Mouse (Mus musculus) ES-Bruce4 (cell line): ENCODE results near the gene Ndufaf2.

ENCODE experiments used
- CTCF ChIP-seq: IDR thresholded peaks from one replicate; pipeline ENCODE4 v1.8.1; 2011; ENCODE audit warnings: low read depth, low read length
- POLR2A ChIP-seq: IDR thresholded peaks from one replicate; pipeline ENCODE4 v1.8.1; 2011; ENCODE audit warnings: low read length; ENCODE audit not compliant: insufficient read depth

DNA sequence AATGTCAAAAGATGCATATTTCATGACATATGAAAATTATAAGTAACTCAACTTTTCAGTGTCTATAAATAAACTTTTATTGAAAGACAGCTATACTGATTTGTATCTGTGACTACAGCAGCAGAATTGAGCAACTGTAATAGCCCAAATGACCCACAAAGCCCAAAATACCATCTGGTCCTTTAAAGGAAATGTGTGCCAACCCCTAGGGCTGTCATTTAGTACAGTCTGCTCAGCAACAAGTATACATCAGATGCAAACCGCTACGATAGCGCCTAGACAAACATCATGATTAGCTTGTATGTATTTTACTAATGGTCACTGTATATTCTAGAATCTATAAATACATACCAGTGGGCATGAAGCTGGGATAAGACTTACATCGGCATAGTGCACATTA, 74.3 kb downstream of the Ndufaf2 start:
- TF ChIP-seq POLR2A, result no peak
- no peak for TF ChIP-seq CTCF
